Mouse (Mus musculus) limb, embryonic 10.5 days (tissue): ENCODE data around the gene Rbbp4. TPM values are rescaled to one million over a fixed set of nuclear protein-coding genes. Genes with fewer than 3 reads are reported as not detected.

ENCODE experiments used
- DNase-seq: peaks from one replicate; pipeline ENCODE4 v3.0.0-alpha.2; 2017; ENCODE audit warnings: low spot score
- H3K27ac ChIP-seq: fragments of 300-500 bp; sonication (generic); 2 replicates; pipeline ENCODE4 v1.5.1; 2016; ENCODE audit warnings: mild to moderate bottlenecking
- H3K27me3 ChIP-seq: fragments of 300-500 bp; sonication (generic); 2 replicates; pipeline ENCODE4 v1.6.1; 2016; ENCODE audit warnings: low read depth, mild to moderate bottlenecking; ENCODE audit not compliant: poor library complexity, severe bottlenecking
- H3K36me3 ChIP-seq: fragments of 300-500 bp; sonication (generic); 2 replicates; pipeline ENCODE4 v1.6.1; 2016; ENCODE audit warnings: mild to moderate bottlenecking, moderate library complexity
- H3K4me1 ChIP-seq: fragments of 300-500 bp; sonication (generic); 2 replicates; pipeline ENCODE4 v1.6.1; 2016
- H3K4me3 ChIP-seq: fragments of 300-500 bp; sonication (generic); 2 replicates; pipeline ENCODE4 v1.5.1; 2016; ENCODE audit warnings: mild to moderate bottlenecking, moderate library complexity
- H3K9me3 ChIP-seq: fragments of 300-500 bp; sonication (generic); replicated peaks from 2 replicates; pipeline ENCODE4 v1.6.1; 2016; ENCODE audit warnings: mild to moderate bottlenecking
- WGBS: fragments of 180-500 bp; shearing (Covaris S2); methylation state at CpG from one replicate; pipeline ENCODE4 v1.1.7; 2016; 5-methylcytosine and 5-hydroxymethylcytosine counted together
- polyA plus RNA-seq: library from polyadenylated mRNA; unstranded; fragments of >200 nt; fragmentation: Nextera tagmentation; extraction: Ambion mirVana; gene quantifications from 2 replicates; pipeline ENCODE4 v1.2.1, GENCODE M21; 2016

The Rbbp4 gene
- 561 and 589 TPM in 2 replicates for polyA plus RNA-seq

- no peaks in the 10 kb centered on the region for H3K27me3 ChIP-seq
- H3K36me3 ChIP-seq, result peaks cover 39% of the 10 kb centered on the region
- H3K27ac ChIP-seq, result peak within 1 kb of the TSS; percentile 99
- H3K9me3 ChIP-seq, result no peaks in the 10 kb centered on the region
- peaks cover 29% of the 10 kb centered on the region for H3K4me1 ChIP-seq
- WGBS, result under 1% methylated on average over 69 of the region's 73 CpGs
- peak; percentile 99 for DNase-seq
- H3K4me3 ChIP-seq, result peak within 1 kb of the TSS; percentile 78
These were observed at the start of gene Rbbp4, which contains the start of gene Zbtb8os for GRCm38 (mm10) chr4:129335216-129336074. Gene Rbbp4, minus strand, starts transcription at chr4:129335370. Gene Zbtb8os, plus strand, starts transcription at chr4:129335695.

GRCm38 (mm10) chr4:129384440-129384839 is 49.3 kb upstream of the Rbbp4 start:
- Histone ChIP-seq H3K4me3 (no peak overlapping the region), H3K4me1 (no peaks in the 10 kb centered on the region), H3K27ac (no peak overlapping the region), H3K9me3 (no peaks in the 10 kb centered on the region), H3K36me3 (no peaks in the 10 kb centered on the region), H3K27me3 (peaks cover 11% of the 10 kb centered on the region)
- WGBS, result 34% methylated on average over 6 of the region's 6 CpGs
- DNase-seq, result no peak

GRCm38 (mm10) chr4:129383586-129383985 is 48.4 kb upstream of the Rbbp4 start:
- DNase-seq, result no peak
- 93% methylated on average over 3 of the region's 3 CpGs for WGBS
- H3K4me3 ChIP-seq, result no peak overlapping the region
- H3K9me3 ChIP-seq, result no peaks in the 10 kb centered on the region
- peaks cover 18% of the 10 kb centered on the region for H3K27me3 ChIP-seq
- no peaks in the 10 kb centered on the region for H3K4me1 ChIP-seq
- H3K27ac ChIP-seq, result no peak overlapping the region
- H3K36me3 ChIP-seq, result no peaks in the 10 kb centered on the region

- Histone ChIP-seq H3K27me3 (peaks cover 29% of the 10 kb centered on the region), H3K4me1 (0 out of 2 replicates have a peak, but pooled peaks cover 7% of the 10 kb centered on the region), H3K36me3 (no peaks in the 10 kb centered on the region), H3K27ac (no peak overlapping the region), H3K9me3 (no peaks in the 10 kb centered on the region), H3K4me3 (no peak overlapping the region)
- no peak for DNase-seq
- 96% methylated on average over 2 of the region's 2 CpGs for WGBS
These were observed 47.3 kb upstream of the Rbbp4 start for GRCm38 (mm10) chr4:129382488-129382887.

- 92% methylated on average over 9 of the region's 9 CpGs for WGBS
- no peak overlapping the region for H3K4me3 ChIP-seq
- DNase-seq, result no peak
- no peaks in the 10 kb centered on the region for H3K9me3 ChIP-seq
- H3K27ac ChIP-seq, result no peak overlapping the region
- no peaks in the 10 kb centered on the region for H3K36me3 ChIP-seq
- 0 out of 2 replicates have a peak, but pooled peaks cover 8% of the 10 kb centered on the region for H3K4me1 ChIP-seq
- peaks cover 33% of the 10 kb centered on the region for H3K27me3 ChIP-seq
These were observed 46.9 kb upstream of the Rbbp4 start for GRCm38 (mm10) chr4:129382029-129382428.

- Histone ChIP-seq H3K27ac (no peak overlapping the region), H3K4me1 (0 out of 2 replicates have a peak, but pooled peaks cover 8% of the 10 kb centered on the region), H3K36me3 (no peaks in the 10 kb centered on the region), H3K27me3 (peaks cover 42% of the 10 kb centered on the region), H3K4me3 (no peak overlapping the region), H3K9me3 (no peaks in the 10 kb centered on the region)
- WGBS, result 77% methylated on average over 8 of the region's 8 CpGs
- no peak for DNase-seq
These were observed 46.0 kb upstream of the Rbbp4 start for GRCm38 (mm10) chr4:129381148-129381547.

GRCm38 (mm10) chr4:129379805-129380204 is 44.6 kb upstream of the Rbbp4 start:
- Histone ChIP-seq H3K9me3 (no peaks in the 10 kb centered on the region), H3K27me3 (peaks cover 55% of the 10 kb centered on the region), H3K36me3 (no peaks in the 10 kb centered on the region), H3K27ac (no peak overlapping the region), H3K4me3 (no peak overlapping the region), H3K4me1 (peaks cover 13% of the 10 kb centered on the region)
- DNase-seq, result no peak
- 81% methylated on average over 3 of the region's 3 CpGs for WGBS

GRCm38 (mm10) chr4:129377601-129378390 is 42.6 kb upstream of the Rbbp4 start, which contains the start of gene Zbtb8a:
Gene Zbtb8a, minus strand, starts transcription at chr4:129378116.
- peak within 1 kb of the TSS; percentile 90 for H3K27ac ChIP-seq
- no peaks in the 10 kb centered on the region for H3K36me3 ChIP-seq
- H3K4me3 ChIP-seq, result peak within 1 kb of the TSS; percentile 73
- peaks cover 61% of the 10 kb centered on the region for H3K27me3 ChIP-seq
- 2% methylated on average over 65 of the region's 65 CpGs for WGBS
- no peaks in the 10 kb centered on the region for H3K9me3 ChIP-seq
- H3K4me1 ChIP-seq, result peaks cover 20% of the 10 kb centered on the region
- peak; percentile 80 for DNase-seq

GRCm38 (mm10) chr4:129376961-129377545 is 41.9 kb upstream of the Rbbp4 start:
- no peaks in the 10 kb centered on the region for H3K9me3 ChIP-seq
- H3K27ac ChIP-seq, result peak overlapping the region; percentile 90
- DNase-seq, result peak; percentile 70
- peaks cover 20% of the 10 kb centered on the region for H3K4me1 ChIP-seq
- H3K27me3 ChIP-seq, result peaks cover 61% of the 10 kb centered on the region
- H3K36me3 ChIP-seq, result no peaks in the 10 kb centered on the region
- 5% methylated on average over 67 of the region's 68 CpGs for WGBS
- H3K4me3 ChIP-seq, result peak overlapping the region; percentile 73

- no peak for DNase-seq
- Histone ChIP-seq H3K4me1 (peaks cover 20% of the 10 kb centered on the region), H3K4me3 (no peak overlapping the region), H3K27ac (no peak overlapping the region), H3K27me3 (peaks cover 61% of the 10 kb centered on the region), H3K9me3 (no peaks in the 10 kb centered on the region), H3K36me3 (no peaks in the 10 kb centered on the region)
- WGBS, result 75% methylated on average over 5 of the region's 5 CpGs
These were observed 40.7 kb upstream of the Rbbp4 start for GRCm38 (mm10) chr4:129375821-129376220.

- DNase-seq, result no peak
- Histone ChIP-seq H3K27ac (no peak overlapping the region), H3K36me3 (no peaks in the 10 kb centered on the region), H3K27me3 (peaks cover 56% of the 10 kb centered on the region), H3K4me1 (peaks cover 20% of the 10 kb centered on the region), H3K9me3 (no peaks in the 10 kb centered on the region), H3K4me3 (peak overlapping the region; percentile 8; the same call in 1 of the 2 replicates)
- WGBS, result 25% methylated on average over 6 of the region's 6 CpGs
These were observed 39.8 kb upstream of the Rbbp4 start for GRCm38 (mm10) chr4:129375000-129375399.

- Histone ChIP-seq H3K4me3 (no peak overlapping the region), H3K27me3 (peaks cover 49% of the 10 kb centered on the region), H3K4me1 (peaks cover 20% of the 10 kb centered on the region), H3K9me3 (no peaks in the 10 kb centered on the region), H3K36me3 (no peaks in the 10 kb centered on the region), H3K27ac (no peak overlapping the region)
- 50% methylated on average over 11 of the region's 11 CpGs for WGBS
- no peak for DNase-seq
These were observed 39.1 kb upstream of the Rbbp4 start for GRCm38 (mm10) chr4:129374219-129374755.
